In genomic region chr4:107984282-107984981, GRCm38 (mm10) we compare ENCODE assay signal across 8 mouse cellular contexts. TPM values are rescaled to one million over a fixed set of nuclear protein-coding genes. Genes with fewer than 3 reads are reported as not detected.
A peak's percentile ranks its signal among the peaks of the same experiment; 100 is the strongest.
DNase-seq lines count a peak whose midpoint lies in the region; ATAC-seq lines count a peak whose summit lies in the region.
"Had no signal": no experiment of that assay in that cellular context is flagged by ENCODE, and none has a peak within 500 bp of the region (broad histone marks: within the 10 kb centered on the region; RNA-seq: fewer than 3 reads in every experiment).

No protein-coding gene starts in this region.

- peaks cover 3% of the 10 kb centered on the region; the same call in 1 of the 2 replicates for H3K4me1 ChIP-seq in embryonic facial prominence, embryonic 11.5 days (ENCODE audit: control insufficient read depth, insufficient read depth, low read length)
- H3K4me1 ChIP-seq in heart, embryonic 16.5 days (ENCODE audit: control insufficient read depth, insufficient read depth, low read length), result no peaks in the 10 kb centered on the region
- H3K4me1 ChIP-seq in lung, embryonic 16.5 days (replicated peaks; ENCODE audit: control insufficient read depth, insufficient read depth, low read length), result peaks cover 11% of the 10 kb centered on the region

- H3K4me3 ChIP-seq in embryonic facial prominence, embryonic 11.5 days (ENCODE audit: low read depth, low read length), result no peak overlapping the region
- H3K4me3 ChIP-seq in heart, embryonic 16.5 days (ENCODE audit: low read length), result no peak overlapping the region
- H3K4me3 ChIP-seq in lung, embryonic 16.5 days (ENCODE audit: low read length), result no peak overlapping the region
- H3K4me3 ChIP-seq: liver, embryonic 15.5 days had no signal

- H3K27ac ChIP-seq in embryonic facial prominence, embryonic 11.5 days (replicated peaks; ENCODE audit: low read depth, low read length), result peak overlapping the region; percentile 59
- peak overlapping the region; percentile 0; the same call in 1 of the 2 replicates for H3K27ac ChIP-seq in heart, embryonic 16.5 days (ENCODE audit: low read length)
- H3K27ac ChIP-seq in lung, embryonic 16.5 days (ENCODE audit: low read length), result peak overlapping the region; percentile 70
- H3K27ac ChIP-seq: liver, embryonic 15.5 days had no signal

- H3K9ac ChIP-seq in embryonic facial prominence, embryonic 11.5 days (replicated peaks; ENCODE audit: low read length), result no peak overlapping the region
- no peak overlapping the region for H3K9ac ChIP-seq in heart, embryonic 16.5 days (ENCODE audit: low read length)
- H3K9ac ChIP-seq in lung, embryonic 16.5 days (ENCODE audit: low read length), result no peak overlapping the region
- H3K9ac ChIP-seq: liver, embryonic 15.5 days had no signal

- no peaks in the 10 kb centered on the region for H3K36me3 ChIP-seq in embryonic facial prominence, embryonic 11.5 days (replicated peaks; ENCODE audit: control insufficient read depth, insufficient read depth, low read depth, low read length)
- H3K36me3 ChIP-seq in heart, embryonic 16.5 days (ENCODE audit: control insufficient read depth, insufficient read depth), result no peaks in the 10 kb centered on the region
- no peaks in the 10 kb centered on the region for H3K36me3 ChIP-seq in lung, embryonic 16.5 days (ENCODE audit: control insufficient read depth, insufficient read depth, low read length)
- H3K36me3 ChIP-seq: liver, embryonic 15.5 days had no signal

- peak; percentile 46 for DNase-seq in adrenal gland, postnatal 14 days
- peak; percentile 87 for DNase-seq in embryonic facial prominence, embryonic 11.5 days (ENCODE audit: low spot score)
- peak; percentile 81 to 85 for DNase-seq in layer of hippocampus, adult 8-10 months (ENCODE audit: low spot score in 2 of 2)
- DNase-seq in testis, postnatal 10 days (ENCODE audit: low spot score), result peak; percentile 67
- no peak for DNase-seq in spleen, postnatal 4 days (ENCODE audit: low spot score in 2 of 2)

- peak; percentile 66 for ATAC-seq in embryonic facial prominence, embryonic 11.5 days (replicated peaks; ENCODE audit: insufficient number of reproducible peaks, low FRiP score, low TSS enrichment, low read depth)
- 0 out of 2 replicates have a peak, but pooled peaks have one; percentile 39 for ATAC-seq in heart, embryonic 16.5 days (replicated peaks; ENCODE audit: extremely low read depth, insufficient read depth, low FRiP score)
- ATAC-seq in lung, embryonic 16.5 days (ENCODE audit: low read depth), result peak; percentile 75

- H3K27me3 ChIP-seq in embryonic facial prominence, embryonic 11.5 days (ENCODE audit: control insufficient read depth, insufficient read depth, low read length), result no peaks in the 10 kb centered on the region
- no peaks in the 10 kb centered on the region for H3K27me3 ChIP-seq in heart, embryonic 16.5 days (ENCODE audit: control insufficient read depth, insufficient read depth, low read length)
- H3K27me3 ChIP-seq in lung, embryonic 16.5 days (ENCODE audit: control insufficient read depth, insufficient read depth, low read depth, low read length), result no peaks in the 10 kb centered on the region

- H3K4me2 ChIP-seq in embryonic facial prominence, embryonic 11.5 days (ENCODE audit: low read depth, low read length), result no peak overlapping the region
- no peak overlapping the region for H3K4me2 ChIP-seq in heart, embryonic 16.5 days (ENCODE audit: low read depth, low read length)
- H3K4me2 ChIP-seq in lung, embryonic 16.5 days (ENCODE audit: low read depth, low read length), result no peak overlapping the region
- H3K4me2 ChIP-seq: liver, embryonic 15.5 days had no signal

- WGBS in embryonic facial prominence, embryonic 11.5 days, result 45% methylated on average over 7 of the region's 7 CpGs
- 62% methylated on average over 7 of the region's 7 CpGs for WGBS in heart, embryonic 16.5 days
- 37% methylated on average over 7 of the region's 7 CpGs for WGBS in lung, embryonic 16.5 days

- H3K9me3 ChIP-seq in embryonic facial prominence, embryonic 11.5 days (replicated peaks; ENCODE audit: control insufficient read depth, low read length), result no peaks in the 10 kb centered on the region
- no peaks in the 10 kb centered on the region for H3K9me3 ChIP-seq in heart, embryonic 16.5 days (replicated peaks; ENCODE audit: control insufficient read depth, low read length)
- no peaks in the 10 kb centered on the region for H3K9me3 ChIP-seq in lung, embryonic 16.5 days (ENCODE audit: control insufficient read depth, low read length)
- H3K9me3 ChIP-seq: liver, embryonic 15.5 days had no signal

RNA-seq across cellular contexts. Expression of gene Slc1a7, which starts 16.3 kb away (rescaled TPM):
- total RNA-seq in adrenal gland, postnatal 14 days (2021), result 0.26 and 0.44 TPM in 2 replicates
- 0.11 TPM in 1 of 2 replicates, not detected in the other for polyA plus RNA-seq in embryonic facial prominence, embryonic 11.5 days (2014; fragmentation: Nextera tagmentation; extraction: Ambion mirVana)
- 0.05 TPM in 1 of 2 replicates, not detected in the other for polyA plus RNA-seq in heart, embryonic 16.5 days (2015; fragmentation: Nextera tagmentation; extraction: Ambion mirVana)
- under 1 TPM in 2 of 4 experiments, not detected in 2; 0.17 to 0.20 TPM for total RNA-seq in layer of hippocampus, adult 8-10 months (2022)
- 0.16 and 0.19 TPM in 2 replicates for polyA plus RNA-seq in lung, embryonic 16.5 days (2015; fragmentation: Nextera tagmentation; extraction: Ambion mirVana)
- polyA plus RNA-seq: liver, embryonic 15.5 days had no signal

Comparison
In these comparisons a context has a peak if more than half of its experiments do, and no peak if none do; other contexts are left out.
1. DNase-seq: peak in adrenal gland, postnatal 14 days (single experiment), embryonic facial prominence, embryonic 11.5 days (single experiment), layer of hippocampus, adult 8-10 months (2 of 2) and testis, postnatal 10 days (single experiment); none in spleen, postnatal 4 days (0 of 2).
2. H3K27ac ChIP-seq: peak in every context shown above with its lines; median percentile 70 in lung, embryonic 16.5 days; 59 in embryonic facial prominence, embryonic 11.5 days; 0 in heart, embryonic 16.5 days.
3. Peak in every context shown above with its lines, with median percentiles within 50 percentile points of each other: ATAC-seq.